Mouse (Mus musculus): ENCODE results near the gene Gm6034. TPM values are rescaled to one million over a fixed set of nuclear protein-coding genes. Genes with fewer than 3 reads are reported as not detected.
A peak's percentile ranks its signal among the peaks of the same experiment; 100 is the strongest.
"Not testable (repeated sequence)": the region's sequence is repeated elsewhere in the genome, so short reads cannot be mapped to it uniquely, and the experiment has no call there.

Gm6034 gene
- polyA plus RNA-seq, 1 experiment from 2014 or later: not detected

GRCm38 (mm10) chr17:36028879-36029619, 13.7 kb upstream of the Gm6034 start:
- no peaks in the 10 kb centered on the region for H3K9me3 ChIP-seq (replicated peaks; ENCODE audit: control insufficient read depth, low read length)
- WGBS (ENCODE audit: insufficient replicate concordance): 81% methylated on average over 7 of the region's 7 CpGs
- ATAC-seq (ENCODE audit: low read depth): no peak

GRCm38 (mm10) chr17:36030046-36030702, 12.6 kb upstream of the Gm6034 start:
- H3K36me3 ChIP-seq (ENCODE audit: control insufficient read depth, insufficient read depth); H3K27me3 ChIP-seq (ENCODE audit: control insufficient read depth, insufficient read depth, low read depth, low read length); H3K27ac ChIP-seq (ENCODE audit: low read length); H3K9me3 ChIP-seq (replicated peaks; ENCODE audit: control insufficient read depth, low read length); H3K4me3 ChIP-seq (ENCODE audit: low read depth, low read length); H3K9ac ChIP-seq (ENCODE audit: low read depth, low read length); H3K4me2 ChIP-seq (ENCODE audit: low read depth, low read length): not testable (repeated sequence)
- peaks cover 18% of the 10 kb centered on the region for H3K4me1 ChIP-seq (ENCODE audit: control insufficient read depth, low read depth, low read length)
- ATAC-seq (ENCODE audit: low read depth): peak; percentile 42
- 59% methylated on average over 2 of the region's 4 CpGs for WGBS (ENCODE audit: insufficient replicate concordance)

More at GRCm38 (mm10) chr17:36028879-36029619, 13.7 kb upstream of the Gm6034 start:
- Histone ChIP-seq H3K4me1 (ENCODE audit: control insufficient read depth, low read depth, low read length) (peaks cover 23% of the 10 kb centered on the region), H3K36me3 (ENCODE audit: control insufficient read depth, insufficient read depth) (no peaks in the 10 kb centered on the region), H3K27ac (ENCODE audit: low read length) (no peak overlapping the region), H3K4me3 (ENCODE audit: low read depth, low read length) (no peak overlapping the region), H3K9ac (ENCODE audit: low read depth, low read length) (no peak overlapping the region), H3K4me2 (ENCODE audit: low read depth, low read length) (no peak overlapping the region), H3K27me3 (ENCODE audit: control insufficient read depth, insufficient read depth, low read depth, low read length) (no peaks in the 10 kb centered on the region)

- H3K27ac ChIP-seq (ENCODE audit: low read length): peak overlapping the region; percentile 44; the same call in 1 of the 2 replicates
- 66% methylated on average over 8 of the region's 8 CpGs for WGBS (ENCODE audit: insufficient replicate concordance)
- H3K4me1 ChIP-seq (ENCODE audit: control insufficient read depth, low read depth, low read length): peaks cover 18% of the 10 kb centered on the region
Measured at GRCm38 (mm10) chr17:36030703-36031582, 11.8 kb upstream of the Gm6034 start.

GRCm38 (mm10) chr17:36031583-36032331, 11.0 kb upstream of the Gm6034 start:
- Histone ChIP-seq H3K4me1 (ENCODE audit: control insufficient read depth, low read depth, low read length) (peaks cover 18% of the 10 kb centered on the region), H3K4me2 (ENCODE audit: low read depth, low read length) (peak overlapping the region; percentile 51), H3K9ac (ENCODE audit: low read depth, low read length) (peak overlapping the region; percentile 80), H3K27ac (ENCODE audit: low read length) (peak overlapping the region; percentile 80), H3K4me3 (ENCODE audit: low read depth, low read length) (peak overlapping the region; percentile 72)
- not testable (repeated sequence) for H3K36me3 ChIP-seq (ENCODE audit: control insufficient read depth, insufficient read depth); H3K9me3 ChIP-seq (replicated peaks; ENCODE audit: control insufficient read depth, low read length); H3K27me3 ChIP-seq (ENCODE audit: control insufficient read depth, insufficient read depth, low read depth, low read length)
- ATAC-seq (ENCODE audit: low read depth): peak; percentile 40
- 2% methylated on average over 40 of the region's 40 CpGs for WGBS (ENCODE audit: insufficient replicate concordance)

More at GRCm38 (mm10) chr17:36030703-36031582, 11.8 kb upstream of the Gm6034 start:
- H3K4me3 ChIP-seq (ENCODE audit: low read depth, low read length): peak overlapping the region; percentile 72
- peak overlapping the region; percentile 80 for H3K9ac ChIP-seq (ENCODE audit: low read depth, low read length)
- H3K9me3 ChIP-seq (replicated peaks; ENCODE audit: control insufficient read depth, low read length); ATAC-seq (ENCODE audit: low read depth); H3K27me3 ChIP-seq (ENCODE audit: control insufficient read depth, insufficient read depth, low read depth, low read length); H3K36me3 ChIP-seq (ENCODE audit: control insufficient read depth, insufficient read depth): not testable (repeated sequence)
- H3K4me2 ChIP-seq (ENCODE audit: low read depth, low read length): peak overlapping the region; percentile 51

GRCm38 (mm10) chr17:36032351-36032875, 10.3 kb upstream of the Gm6034 start, which contains the start of gene H2-T23:
Gene H2-T23 (minus strand): TSS chr17:36032855.
- H3K4me2 ChIP-seq (ENCODE audit: low read depth, low read length): peak within 1 kb of the TSS; percentile 51
- peaks cover 18% of the 10 kb centered on the region for H3K4me1 ChIP-seq (ENCODE audit: control insufficient read depth, low read depth, low read length)
- H3K27ac ChIP-seq (ENCODE audit: low read length): peak within 1 kb of the TSS; percentile 80
- not testable (repeated sequence) for H3K27me3 ChIP-seq (ENCODE audit: control insufficient read depth, insufficient read depth, low read depth, low read length); H3K36me3 ChIP-seq (ENCODE audit: control insufficient read depth, insufficient read depth); H3K9me3 ChIP-seq (replicated peaks; ENCODE audit: control insufficient read depth, low read length)
- 2% methylated on average over 25 of the region's 25 CpGs for WGBS (ENCODE audit: insufficient replicate concordance)
- peak within 1 kb of the TSS; percentile 72 for H3K4me3 ChIP-seq (ENCODE audit: low read depth, low read length)
- ATAC-seq (ENCODE audit: low read depth): peak; percentile 45
- peak within 1 kb of the TSS; percentile 80 for H3K9ac ChIP-seq (ENCODE audit: low read depth, low read length)

GRCm38 (mm10) chr17:36034524-36034923, 8.2 kb upstream of the Gm6034 start:
- H3K4me1 ChIP-seq (ENCODE audit: control insufficient read depth, low read depth, low read length): peaks cover 15% of the 10 kb centered on the region
- H3K4me2 ChIP-seq (ENCODE audit: low read depth, low read length); H3K9ac ChIP-seq (ENCODE audit: low read depth, low read length); H3K9me3 ChIP-seq (replicated peaks; ENCODE audit: control insufficient read depth, low read length); H3K27me3 ChIP-seq (ENCODE audit: control insufficient read depth, insufficient read depth, low read depth, low read length); H3K4me3 ChIP-seq (ENCODE audit: low read depth, low read length); H3K36me3 ChIP-seq (ENCODE audit: control insufficient read depth, insufficient read depth): not testable (repeated sequence)
- H3K27ac ChIP-seq (ENCODE audit: low read length): peak overlapping the region; percentile 44; the same call in 1 of the 2 replicates
- 64% methylated on average over 3 of the region's 3 CpGs for WGBS (ENCODE audit: insufficient replicate concordance)
- ATAC-seq (ENCODE audit: low read depth): peak; percentile 53

- H3K9me3 ChIP-seq (replicated peaks; ENCODE audit: control insufficient read depth, low read length); H3K4me2 ChIP-seq (ENCODE audit: low read depth, low read length): not testable (repeated sequence)
- peak; percentile 77 for ATAC-seq (ENCODE audit: low read depth)
Measured at GRCm38 (mm10) chr17:36035010-36035638, 7.6 kb upstream of the Gm6034 start.

GRCm38 (mm10) chr17:36036126-36036525, 6.6 kb upstream of the Gm6034 start:
- H3K4me2 ChIP-seq (ENCODE audit: low read depth, low read length); ATAC-seq (ENCODE audit: low read depth); H3K27me3 ChIP-seq (ENCODE audit: control insufficient read depth, insufficient read depth, low read depth, low read length); H3K27ac ChIP-seq (ENCODE audit: low read length); H3K36me3 ChIP-seq (ENCODE audit: control insufficient read depth, insufficient read depth); H3K9me3 ChIP-seq (replicated peaks; ENCODE audit: control insufficient read depth, low read length); H3K4me3 ChIP-seq (ENCODE audit: low read depth, low read length); H3K9ac ChIP-seq (ENCODE audit: low read depth, low read length); H3K4me1 ChIP-seq (ENCODE audit: control insufficient read depth, low read depth, low read length): not testable (repeated sequence)
- WGBS (ENCODE audit: insufficient replicate concordance): 68% methylated on average over 13 of the region's 13 CpGs

More at GRCm38 (mm10) chr17:36035010-36035638, 7.6 kb upstream of the Gm6034 start:
- H3K4me1 ChIP-seq (ENCODE audit: control insufficient read depth, low read depth, low read length): peaks cover 13% of the 10 kb centered on the region
- not testable (repeated sequence) for H3K27me3 ChIP-seq (ENCODE audit: control insufficient read depth, insufficient read depth, low read depth, low read length); H3K36me3 ChIP-seq (ENCODE audit: control insufficient read depth, insufficient read depth); H3K27ac ChIP-seq (ENCODE audit: low read length); H3K9ac ChIP-seq (ENCODE audit: low read depth, low read length); H3K4me3 ChIP-seq (ENCODE audit: low read depth, low read length)
- 23% methylated on average over 3 of the region's 3 CpGs for WGBS (ENCODE audit: insufficient replicate concordance)
